Mouse (Mus musculus) stomach, postnatal 0 days (tissue): ENCODE data around the gene B9d1.

Source experiments
- CTCF ChIP-seq: IDR thresholded peaks from 2 replicates; pipeline ENCODE4 v1.5.1; 2016; ENCODE audit warnings: antibody characterized with exemption, low read depth, mild to moderate bottlenecking, moderate library complexity
- EP300 ChIP-seq: optimal IDR thresholded peaks from 2 replicates; pipeline ENCODE3; 2016; ENCODE audit warnings: antibody characterized with exemption

DNA sequence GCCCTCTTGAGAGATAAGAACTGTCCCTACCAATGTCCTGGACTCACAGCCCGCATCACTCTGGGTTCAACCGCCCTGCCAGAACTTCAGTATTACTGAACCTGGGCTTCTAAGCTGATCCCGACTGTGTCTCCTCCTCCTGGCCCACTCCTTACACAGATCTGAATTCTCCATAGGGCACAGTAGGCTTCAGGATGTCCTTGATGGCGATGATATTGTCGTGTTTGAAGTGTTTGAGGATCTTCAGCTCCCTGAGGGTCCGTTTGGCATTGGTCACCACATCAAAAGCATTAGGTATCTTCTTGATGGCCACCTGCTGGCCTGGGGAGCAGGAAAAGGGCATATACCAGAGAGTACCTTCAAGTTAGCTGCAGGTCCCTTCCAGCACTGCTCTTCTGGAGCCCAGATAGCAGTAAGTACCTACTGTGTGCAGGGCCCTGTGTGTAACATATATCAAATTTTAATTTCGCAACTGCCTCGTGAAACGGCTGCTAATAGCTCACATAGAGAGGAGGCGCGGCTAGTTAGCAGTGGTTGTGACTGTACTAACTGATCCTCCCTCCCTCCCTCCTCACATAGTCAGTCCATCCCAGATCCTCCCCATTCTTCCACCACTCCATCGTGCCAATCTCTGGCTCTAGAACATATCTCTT is 12.1 kb upstream of the B9d1 start:
- no peak for TF ChIP-seq EP300
- TF ChIP-seq CTCF: no peak
